Mouse (Mus musculus) olfactory bulb, adult 2 months (tissue): ENCODE results near the gene P2rx3. TPM values are rescaled to one million over a fixed set of nuclear protein-coding genes. Genes with fewer than 3 reads are reported as not detected.

Source experiments
- H3K27ac ChIP-seq: fragments of 200-500 bp; 2 replicates; pipeline ENCODE4 v1.5.1; 2012; ENCODE audit warnings: low read depth, low read length; ENCODE audit not compliant: insufficient read depth
- H3K4me1 ChIP-seq: fragments of 200-500 bp; 2 replicates; pipeline ENCODE4 v1.6.1; 2012; ENCODE audit warnings: low read length; ENCODE audit not compliant: control insufficient read depth, insufficient read depth
- H3K4me3 ChIP-seq: fragments of 200-500 bp; 2 replicates; pipeline ENCODE4 v1.5.1; 2012; ENCODE audit warnings: mild to moderate bottlenecking, low read depth, low read length, moderate library complexity; ENCODE audit not compliant: insufficient read depth
- CTCF ChIP-seq: fragments of 200-500 bp; IDR thresholded peaks from 2 replicates; pipeline ENCODE4 v1.5.1; 2012; ENCODE audit warnings: low read depth, mild to moderate bottlenecking, low read length, moderate library complexity; ENCODE audit not compliant: insufficient read depth
- POLR2A ChIP-seq: fragments of 200-500 bp; IDR thresholded peaks from 2 replicates; pipeline ENCODE4 v1.6.1; 2012; ENCODE audit warnings: mild to moderate bottlenecking, low read depth, low read length, moderate library complexity; ENCODE audit not compliant: insufficient read depth
- WGBS: fragments of 180-500 bp; shearing (Covaris S2); methylation state at CpG from one replicate; pipeline ENCODE4 v1.1.7; 2018; 5-methylcytosine and 5-hydroxymethylcytosine counted together
- polyA plus RNA-seq: library from polyadenylated mRNA; stranded (reverse); fragments of >200 nt; gene quantifications from 2 replicates; pipeline ENCODE4 v1.2.4, GENCODE M21; 2012; ENCODE audit warnings: low replicate concordance; ENCODE audit not compliant: missing spikeins, insufficient read depth, insufficient read length

Gene P2rx3
- polyA plus RNA-seq, 1 experiment, result not detected

DNA sequence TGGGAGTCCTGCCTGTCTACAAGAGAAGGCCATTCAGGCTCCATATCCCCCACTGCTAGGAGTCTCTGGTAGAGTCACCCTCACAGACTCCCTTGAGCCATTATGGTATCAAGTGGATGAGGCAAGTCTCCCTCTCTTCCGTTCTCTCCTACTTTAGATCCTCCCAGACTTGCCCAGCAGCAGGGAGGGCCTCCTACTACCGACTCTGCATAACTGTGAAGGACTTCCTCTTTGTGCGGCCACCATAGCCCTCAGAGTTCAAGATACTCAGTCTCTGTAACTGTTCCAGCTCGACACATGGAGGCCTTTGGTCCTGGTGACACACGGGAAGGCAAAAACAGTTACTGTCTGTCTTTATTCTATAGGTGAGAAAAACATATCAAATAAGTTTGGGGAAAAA, 10.0 kb downstream of the P2rx3 start:
- Histone ChIP-seq H3K4me1 (no peaks in the 10 kb centered on the region), H3K4me3 (no peak overlapping the region), H3K27ac (no peak overlapping the region)
- WGBS, result 77% methylated on average over 5 of the region's 5 CpGs
- TF ChIP-seq CTCF (no peak), POLR2A (no peak)

DNA sequence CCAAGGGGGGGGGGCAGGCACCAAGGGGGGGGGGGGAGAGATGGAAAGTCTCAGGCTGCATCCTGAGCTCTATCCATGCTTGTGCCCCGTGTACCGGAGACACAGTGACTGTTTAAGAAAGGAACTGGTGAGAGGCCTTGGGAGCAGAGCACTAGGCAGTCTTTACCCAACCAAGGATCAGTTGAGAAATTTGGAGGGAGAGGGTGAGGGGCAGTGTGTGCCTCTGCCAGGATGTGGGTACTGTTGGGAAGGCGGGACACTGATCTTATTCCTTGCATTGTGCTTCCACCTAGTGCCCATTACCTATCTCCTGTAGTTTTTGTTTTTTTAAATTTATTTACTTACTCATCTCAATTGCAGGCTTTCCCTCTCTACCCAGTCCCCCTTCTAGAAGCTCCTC, 11.1 kb downstream of the P2rx3 start:
- H3K27ac ChIP-seq, result no peak overlapping the region
- 62% methylated on average over 3 of the region's 3 CpGs for WGBS
- H3K4me3 ChIP-seq, result no peak overlapping the region
- no peaks in the 10 kb centered on the region for H3K4me1 ChIP-seq
- no peak for TF ChIP-seq CTCF
- no peak for TF ChIP-seq POLR2A

DNA sequence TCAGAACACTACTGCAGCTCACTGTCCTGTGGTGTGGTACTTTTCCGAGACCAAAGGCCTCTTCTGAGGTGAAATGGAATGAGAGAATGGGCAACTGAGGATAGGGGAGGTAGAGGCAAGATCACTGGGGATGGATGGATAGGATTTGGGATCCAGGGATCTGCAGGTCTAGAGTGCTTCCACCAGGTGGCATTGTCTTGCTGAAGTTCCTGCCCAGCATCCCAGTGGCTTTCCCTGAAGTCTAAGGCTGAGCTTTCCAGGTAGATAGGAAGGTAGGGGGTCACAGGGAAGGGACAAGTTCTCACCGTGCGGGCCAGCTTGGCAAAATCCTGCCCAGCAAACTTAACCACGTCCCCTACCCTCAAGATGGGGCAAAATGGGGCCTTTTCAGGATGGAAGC, 15.2 kb downstream of the P2rx3 start:
- no peak overlapping the region for H3K4me3 ChIP-seq
- no peak overlapping the region for H3K27ac ChIP-seq
- TF ChIP-seq POLR2A (no peak), CTCF (no peak)
- 31% methylated on average over 4 of the region's 4 CpGs for WGBS
- H3K4me1 ChIP-seq, result no peaks in the 10 kb centered on the region

DNA sequence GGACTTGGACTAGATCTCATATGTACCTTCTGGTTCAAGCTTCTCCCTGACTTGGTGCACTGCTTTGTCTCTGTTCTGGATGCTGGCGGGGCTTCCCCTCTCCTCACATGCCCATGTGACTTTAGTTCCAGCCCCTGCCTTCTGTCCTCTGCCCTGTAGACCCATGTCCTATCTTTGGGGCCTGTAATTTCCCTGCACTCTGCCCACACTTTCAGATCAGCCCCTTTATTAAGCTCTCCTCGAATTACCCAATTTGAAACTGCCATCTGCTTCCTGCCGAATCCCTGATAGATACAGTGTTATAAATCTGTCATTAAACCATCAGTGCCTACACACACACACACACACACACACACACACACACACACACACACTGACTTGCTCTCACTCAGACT, 22.7 kb downstream of the P2rx3 start:
- no peak overlapping the region for H3K4me3 ChIP-seq
- TF ChIP-seq CTCF, result no peak
- no peak for TF ChIP-seq POLR2A
- H3K27ac ChIP-seq, result no peak overlapping the region
- 44% methylated on average over 3 of the region's 3 CpGs for WGBS
- no peaks in the 10 kb centered on the region for H3K4me1 ChIP-seq

DNA sequence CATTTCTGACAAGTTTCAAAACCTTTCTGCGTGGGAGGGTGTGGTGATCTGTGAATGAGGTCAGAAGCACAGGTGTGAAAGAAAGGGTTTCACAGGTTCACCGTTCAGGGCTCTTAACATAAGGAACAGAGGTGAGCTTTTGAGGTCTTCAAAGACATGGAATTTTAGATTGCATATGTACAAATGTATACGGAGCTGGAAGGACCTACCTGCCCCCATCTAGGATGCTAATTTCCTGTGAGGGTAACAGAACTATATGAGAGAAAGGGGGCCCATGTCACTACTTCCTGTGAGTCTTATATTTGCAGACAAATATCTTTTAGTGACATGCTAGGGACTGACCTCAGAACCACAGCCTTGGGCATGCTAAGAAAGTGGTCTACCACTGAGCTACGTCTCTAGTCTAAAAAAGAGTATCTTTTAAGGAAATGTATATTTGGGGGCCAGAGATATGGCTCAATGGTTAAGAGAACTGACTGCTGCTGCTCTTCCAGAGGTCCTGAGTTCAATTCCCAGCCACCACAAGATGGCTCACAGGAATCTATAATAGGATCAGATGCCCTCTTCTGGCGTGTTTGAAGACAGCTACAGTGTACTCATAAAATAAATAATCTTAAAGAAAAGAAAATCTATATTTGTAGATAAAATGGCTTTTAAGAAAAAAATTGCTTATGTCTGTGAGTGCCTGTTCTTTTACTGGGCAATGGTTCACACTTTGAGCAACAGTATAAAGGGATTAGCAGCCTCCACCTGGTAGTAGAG, 23.3 kb downstream of the P2rx3 start:
- no peak overlapping the region for H3K27ac ChIP-seq

DNA sequence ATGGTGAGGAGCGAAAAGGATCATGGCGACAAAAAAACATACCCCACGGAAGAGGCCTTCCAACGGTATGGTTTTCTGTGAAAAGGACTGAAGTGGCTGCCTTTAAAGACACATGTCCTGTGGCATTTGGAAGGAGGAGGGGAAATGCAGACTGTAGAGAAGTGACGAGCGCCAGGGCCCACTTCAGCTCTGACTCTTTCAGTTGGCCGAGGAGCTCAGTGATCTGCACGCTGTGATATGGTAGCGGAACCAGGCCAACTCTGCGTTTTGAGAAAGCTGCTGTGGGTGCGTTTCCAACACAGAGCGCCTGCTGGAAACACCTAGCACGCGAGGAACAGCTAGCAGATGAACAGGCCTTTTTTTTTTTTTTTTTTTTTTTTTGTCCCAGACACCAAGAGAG, 24.6 kb downstream of the P2rx3 start:
- WGBS, result 87% methylated on average over 14 of the region's 14 CpGs
- TF ChIP-seq CTCF, result no peak
- no peak for TF ChIP-seq POLR2A
- no peak overlapping the region for H3K4me3 ChIP-seq

More for the DNA sequence above, 23.3 kb downstream of the P2rx3 start:
- no peak for TF ChIP-seq CTCF
- Histone ChIP-seq H3K4me1 (no peaks in the 10 kb centered on the region), H3K4me3 (no peak overlapping the region)
- 91% methylated on average over 5 of the region's 5 CpGs for WGBS

DNA sequence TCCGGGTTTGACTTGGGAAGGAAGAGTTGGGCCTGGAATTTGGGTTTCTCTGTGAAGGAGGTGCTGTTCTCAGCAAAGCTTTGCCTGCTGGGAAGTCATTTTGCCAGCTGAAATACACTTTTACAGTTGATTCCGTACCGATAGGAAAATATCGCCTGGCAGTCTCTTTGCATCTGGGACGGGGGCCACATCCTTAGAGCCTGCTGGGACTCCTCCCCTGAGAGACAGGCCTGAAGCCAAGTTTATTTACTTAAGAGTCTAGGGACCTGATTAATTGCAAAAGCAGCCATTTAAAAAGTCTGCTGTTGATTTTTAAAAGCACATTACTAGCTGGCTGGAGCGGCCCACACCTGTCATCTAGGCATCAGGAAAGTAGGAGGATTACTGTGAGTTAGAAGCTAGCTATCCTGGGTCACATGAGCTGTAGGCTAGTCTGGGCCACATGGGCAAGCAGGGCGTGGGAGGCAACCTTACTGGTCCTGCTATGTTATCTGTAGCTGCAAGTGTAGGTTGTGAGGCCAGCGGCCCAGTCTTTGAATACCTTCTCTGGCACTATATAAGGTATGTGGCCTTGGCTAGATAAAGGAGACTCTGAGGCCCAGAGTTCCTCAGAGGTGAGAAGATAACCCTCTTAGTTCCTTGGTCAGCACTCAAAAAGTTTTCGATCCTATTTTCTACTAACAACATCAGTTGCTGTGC, 25.2 kb downstream of the P2rx3 start:
- no peak overlapping the region for H3K4me3 ChIP-seq
- no peaks in the 10 kb centered on the region for H3K4me1 ChIP-seq
- no peak for TF ChIP-seq CTCF
- no peak overlapping the region for H3K27ac ChIP-seq
- WGBS, result 54% methylated on average over 9 of the region's 9 CpGs

More for the DNA sequence above, 24.6 kb downstream of the P2rx3 start:
- no peaks in the 10 kb centered on the region for H3K4me1 ChIP-seq
- H3K27ac ChIP-seq, result no peak overlapping the region

DNA sequence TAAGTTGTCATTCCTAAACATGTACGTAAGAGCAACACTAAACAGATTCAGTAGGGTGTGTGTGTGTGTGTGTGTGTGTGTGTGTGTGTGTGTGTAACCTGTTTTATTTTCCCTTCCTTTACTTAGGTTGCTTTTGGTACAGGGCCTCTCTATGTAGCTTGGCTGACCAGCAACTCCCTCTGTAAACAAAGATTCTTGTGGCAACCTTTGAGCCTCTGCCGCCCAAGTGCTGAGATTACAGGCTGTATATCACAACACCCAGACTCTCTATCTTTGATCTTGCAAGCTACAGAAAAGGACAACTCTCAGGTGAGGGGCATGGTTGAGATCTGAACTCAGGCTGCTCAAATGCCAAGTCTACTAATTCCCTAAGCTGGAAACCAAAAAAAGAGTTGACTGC, 28.1 kb downstream of the P2rx3 start:
- WGBS, result 97% methylated on average over 2 of the region's 2 CpGs
- Histone ChIP-seq H3K4me1 (no peaks in the 10 kb centered on the region), H3K4me3 (no peak overlapping the region), H3K27ac (no peak overlapping the region)
- TF ChIP-seq POLR2A, result no peak
- TF ChIP-seq CTCF, result no peak

DNA sequence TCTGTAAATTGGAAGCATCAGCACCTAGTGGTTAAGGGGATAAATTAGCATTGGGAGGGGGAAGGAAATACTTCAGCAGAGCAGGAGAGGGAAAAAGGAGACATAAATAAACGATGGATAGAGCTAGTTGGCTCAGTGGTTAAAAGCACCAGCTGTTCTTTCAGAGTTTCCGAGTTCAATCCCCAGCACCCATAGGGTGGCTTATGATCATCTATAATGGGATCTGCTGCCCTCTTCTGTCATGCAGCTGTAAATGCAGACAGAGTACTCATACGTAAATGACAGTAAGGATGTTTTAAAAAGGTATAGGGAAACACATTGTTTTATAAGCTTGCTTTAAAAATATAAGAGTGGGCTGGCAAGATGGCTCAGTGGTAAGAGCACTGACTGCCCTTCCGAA, 29.5 kb downstream of the P2rx3 start:
- Histone ChIP-seq H3K4me1 (no peaks in the 10 kb centered on the region), H3K27ac (no peak overlapping the region), H3K4me3 (no peak overlapping the region)
- WGBS, result 23% methylated on average over 4 of the region's 4 CpGs
- TF ChIP-seq CTCF (no peak), POLR2A (no peak)

DNA sequence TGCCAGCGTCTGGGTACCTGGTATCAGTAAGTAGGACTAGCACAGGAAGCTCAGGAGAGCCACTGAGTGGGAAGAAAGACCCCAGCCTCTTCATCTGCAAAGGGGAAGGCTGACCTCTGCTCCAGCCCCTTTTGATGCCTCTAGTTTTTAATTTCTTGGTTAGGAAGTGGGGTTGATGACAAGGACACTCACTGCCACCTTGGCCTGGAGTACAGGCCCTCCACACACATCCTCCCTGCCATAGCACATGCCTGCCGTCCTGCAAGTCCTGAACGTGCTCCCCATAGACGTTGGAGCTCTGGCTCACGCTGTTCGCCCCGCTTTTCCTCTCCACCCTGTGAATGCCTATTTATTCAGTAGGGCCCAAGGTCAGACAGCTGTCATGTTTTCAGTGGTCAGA, 30.7 kb downstream of the P2rx3 start:
- 82% methylated on average over 7 of the region's 7 CpGs for WGBS
- Histone ChIP-seq H3K4me1 (no peaks in the 10 kb centered on the region), H3K4me3 (no peak overlapping the region), H3K27ac (no peak overlapping the region)
- TF ChIP-seq POLR2A (no peak), CTCF (no peak)
